Mouse (Mus musculus) liver, postnatal 0 days (tissue): Measurements from ENCODE around the gene Xkrx. TPM values are rescaled to one million over a fixed set of nuclear protein-coding genes. Genes with fewer than 3 reads are reported as not detected.

Experiments used
- ATAC-seq: fragments of 200-750 bp; cut with Nextera tagmentation; 2 replicates; pipeline ENCODE4 v1.8.0; 2017; ENCODE audit warnings: mild to moderate bottlenecking, moderate library complexity
- DNase-seq: peaks from one replicate; pipeline ENCODE4 v3.0.0-alpha.2; 2016
- H3K27ac ChIP-seq: fragments of 300-500 bp; sonication (generic); 2 replicates; pipeline ENCODE4 v1.5.1; 2014; ENCODE audit warnings: antibody characterized with exemption, moderate library complexity, mild to moderate bottlenecking, low read depth
- H3K27me3 ChIP-seq: fragments of 300-500 bp; sonication (generic); 2 replicates; pipeline ENCODE4 v1.6.1; 2014; ENCODE audit warnings: low read length, control low read depth, mixed read lengths; ENCODE audit not compliant: insufficient read depth
- H3K36me3 ChIP-seq: fragments of 300-500 bp; sonication (generic); replicated peaks from 2 replicates; pipeline ENCODE4 v1.6.1; 2014; ENCODE audit warnings: mild to moderate bottlenecking, control low read depth, low read length, moderate library complexity, mixed read lengths; ENCODE audit not compliant: insufficient read depth
- H3K4me1 ChIP-seq: fragments of 300-500 bp; sonication (generic); 2 replicates; pipeline ENCODE4 v1.6.1; 2014; ENCODE audit warnings: antibody characterized with exemption, mild to moderate bottlenecking, control low read depth; ENCODE audit not compliant: insufficient read depth
- H3K4me2 ChIP-seq: fragments of 300-500 bp; sonication (generic); 2 replicates; pipeline ENCODE4 v1.6.1; 2014; ENCODE audit warnings: low read depth, mild to moderate bottlenecking, low read length, moderate library complexity, mixed read lengths
- H3K4me3 ChIP-seq: fragments of 300-500 bp; sonication (generic); 2 replicates; pipeline ENCODE4 v1.5.1; 2014; ENCODE audit warnings: low read depth, low read length
- H3K9ac ChIP-seq: fragments of 300-500 bp; sonication (generic); replicated peaks from 2 replicates; pipeline ENCODE4 v1.6.1; 2014; ENCODE audit warnings: mild to moderate bottlenecking, moderate library complexity
- H3K9me3 ChIP-seq: fragments of 300-500 bp; sonication (generic); 2 replicates; pipeline ENCODE4 v1.6.1; 2016; ENCODE audit warnings: mild to moderate bottlenecking, control low read depth, low read length, mixed read lengths
- CTCF ChIP-seq: sonication (generic); IDR thresholded peaks from 2 replicates; pipeline ENCODE4 v1.5.1; 2016; ENCODE audit warnings: antibody characterized with exemption, low read depth
- EP300 ChIP-seq: IDR thresholded peaks from 2 replicates; pipeline ENCODE4 v1.6.1; 2016; ENCODE audit warnings: antibody characterized with exemption, low read depth, mild to moderate bottlenecking
- WGBS: fragments of 180-500 bp; shearing (Covaris S2); extraction: QIAGEN DNeasy Blood & Tissue Kit; methylation state at CpG from one replicate; pipeline ENCODE4 v1.1.7; 2014; ENCODE audit not compliant: insufficient replicate concordance; 5-methylcytosine and 5-hydroxymethylcytosine counted together
- polyA plus RNA-seq: library from polyadenylated mRNA; unstranded; fragments of >200 nt; fragmentation: Nextera tagmentation; extraction: Ambion mirVana; gene quantifications from 2 replicates; pipeline ENCODE4 v1.2.1, GENCODE M21; 2015

Xkrx gene
- polyA plus RNA-seq, 1 experiment from 2014 or later: 0.07 TPM

DNA sequence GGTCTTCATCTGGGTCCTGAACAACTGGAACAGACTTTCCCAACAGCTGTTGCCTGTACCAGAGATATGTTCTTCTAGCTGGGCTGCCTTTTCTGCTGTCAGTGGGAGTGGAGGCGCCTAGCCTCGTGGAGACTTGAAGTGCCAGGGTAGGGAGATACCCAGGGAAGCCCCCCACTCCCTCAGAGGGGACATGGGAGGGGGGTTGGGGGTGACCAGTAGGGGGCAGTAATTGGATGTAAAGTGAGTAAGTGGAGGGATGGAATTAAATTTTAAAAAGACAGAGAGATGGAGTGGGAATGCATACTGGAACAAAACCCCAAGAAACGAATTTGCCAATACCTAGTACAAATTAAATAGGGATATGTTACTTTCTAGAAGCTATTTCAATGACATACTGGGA, 28.1 kb downstream of the Xkrx start:
- DNase-seq (no peak), ATAC-seq (no peak)
- Histone ChIP-seq H3K9ac (no peak overlapping the region), H3K9me3 (no peaks in the 10 kb centered on the region), H3K27me3 (0 out of 2 replicates have a peak, but pooled peaks cover 3% of the 10 kb centered on the region), H3K36me3 (no peaks in the 10 kb centered on the region), H3K27ac (no peak overlapping the region), H3K4me2 (no peak overlapping the region), H3K4me1 (no peaks in the 10 kb centered on the region), H3K4me3 (no peak overlapping the region)
- 0 out of 2 replicates have a peak, but pooled peaks have one; percentile 26 for TF ChIP-seq CTCF
- no peak for TF ChIP-seq EP300
- WGBS: 41% methylated on average over 3 of the region's 3 CpGs

DNA sequence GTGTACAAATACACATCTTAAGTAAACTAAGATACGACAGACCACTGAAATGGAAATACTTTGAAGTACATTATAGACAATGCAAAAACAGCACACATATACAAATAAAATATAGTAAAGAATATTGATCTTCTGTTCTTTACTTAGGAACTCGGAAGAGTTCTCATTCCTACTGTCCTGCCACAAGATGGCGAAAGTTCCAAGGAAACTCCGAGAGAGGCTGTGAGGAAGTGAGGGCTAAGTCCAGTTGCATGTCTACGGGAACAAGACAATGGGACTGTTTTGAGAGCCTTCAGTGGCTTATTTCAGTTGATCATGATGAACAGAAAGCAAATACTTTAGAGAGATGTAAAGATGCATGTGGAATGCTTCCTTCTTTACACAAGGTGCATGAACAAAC, 29.6 kb downstream of the Xkrx start:
- WGBS: 37% methylated on average over 5 of the region's 5 CpGs
- H3K4me3 ChIP-seq: no peak overlapping the region
- no peak overlapping the region for H3K4me2 ChIP-seq
- TF ChIP-seq EP300: no peak
- TF ChIP-seq CTCF: peak; percentile 36
- H3K4me1 ChIP-seq: no peaks in the 10 kb centered on the region
- no peaks in the 10 kb centered on the region for H3K27me3 ChIP-seq
- ATAC-seq (no peak), DNase-seq (no peak)
- H3K9ac ChIP-seq: no peak overlapping the region
- H3K36me3 ChIP-seq: no peaks in the 10 kb centered on the region
- no peak overlapping the region for H3K27ac ChIP-seq
- H3K9me3 ChIP-seq: no peaks in the 10 kb centered on the region

DNA sequence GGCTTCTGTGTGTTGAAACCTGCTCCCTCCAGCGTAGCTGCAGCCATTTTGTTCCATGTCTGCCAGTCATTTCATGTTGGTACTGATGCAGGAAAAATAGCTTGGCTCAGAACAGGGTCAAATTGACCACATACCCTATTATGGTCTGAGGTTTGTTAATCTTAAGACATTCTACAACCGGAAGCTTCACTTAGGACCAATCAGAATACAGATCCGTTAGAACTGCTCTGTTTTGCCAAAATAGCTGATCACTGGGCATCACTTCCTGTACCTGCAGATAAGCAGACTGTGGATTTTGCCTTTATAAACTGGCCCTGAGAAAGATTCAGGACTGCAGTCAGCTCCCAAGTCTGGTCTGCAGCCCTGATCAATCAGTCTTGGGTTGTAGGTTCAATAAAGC, 33.3 kb downstream of the Xkrx start:
- DNase-seq (no peak), ATAC-seq (no peak)
- no peaks in the 10 kb centered on the region for H3K36me3 ChIP-seq
- TF ChIP-seq EP300 (no peak), CTCF (no peak)
- H3K4me3 ChIP-seq: no peak overlapping the region
- no peak overlapping the region for H3K27ac ChIP-seq
- H3K4me2 ChIP-seq: no peak overlapping the region
- H3K4me1 ChIP-seq: no peaks in the 10 kb centered on the region
- H3K9ac ChIP-seq: no peak overlapping the region
- 63% methylated on average over 3 of the region's 3 CpGs for WGBS
- no peaks in the 10 kb centered on the region for H3K9me3 ChIP-seq
- H3K27me3 ChIP-seq: no peaks in the 10 kb centered on the region

DNA sequence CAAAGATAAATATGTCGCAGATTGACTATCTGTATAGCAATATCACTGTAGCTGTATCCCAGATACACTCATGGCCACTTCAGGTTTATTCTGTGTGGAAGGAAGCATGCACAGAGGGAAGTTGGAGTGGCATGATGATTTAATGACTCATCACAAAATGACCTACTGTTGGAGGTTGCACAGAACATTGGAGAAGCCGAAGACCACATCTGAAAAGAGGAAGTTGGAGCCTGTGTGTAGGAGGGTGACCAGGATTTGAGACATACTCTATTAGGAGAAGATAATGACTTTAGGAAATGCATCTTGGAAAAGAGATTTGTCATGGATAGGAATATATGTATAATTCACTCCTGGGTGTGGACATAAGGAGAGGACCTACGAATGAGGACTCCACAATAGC, 45.5 kb downstream of the Xkrx start:
- no peaks in the 10 kb centered on the region for H3K4me1 ChIP-seq
- no peaks in the 10 kb centered on the region for H3K36me3 ChIP-seq
- TF ChIP-seq EP300 (no peak), CTCF (no peak)
- no peak overlapping the region for H3K4me2 ChIP-seq
- H3K9ac ChIP-seq: no peak overlapping the region
- ATAC-seq (no peak), DNase-seq (no peak)
- no peak overlapping the region for H3K27ac ChIP-seq
- H3K9me3 ChIP-seq: no peaks in the 10 kb centered on the region
- 37% methylated on average over 3 of the region's 3 CpGs for WGBS
- H3K27me3 ChIP-seq: no peaks in the 10 kb centered on the region
- H3K4me3 ChIP-seq: no peak overlapping the region

DNA sequence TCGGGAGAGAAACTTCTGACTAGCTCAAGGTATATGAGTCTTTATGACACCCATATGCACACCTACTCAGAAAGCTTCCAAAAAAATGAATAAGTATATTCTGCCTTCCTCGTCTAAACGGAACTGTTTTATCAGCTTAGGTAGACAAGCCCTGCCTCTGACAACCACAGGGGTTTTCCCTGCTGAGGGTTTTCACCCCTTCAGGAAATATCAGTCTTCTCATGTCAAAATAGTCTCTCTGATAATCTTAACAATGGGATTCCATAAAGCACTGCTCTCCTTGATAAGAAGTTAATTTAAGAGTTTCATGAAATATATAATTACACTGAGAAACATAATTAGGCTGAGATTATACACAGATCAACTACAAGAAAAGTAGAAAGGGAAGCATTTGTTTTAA, 50.1 kb downstream of the Xkrx start:
- WGBS: 37% methylated on average over 3 of the region's 3 CpGs
- Histone ChIP-seq H3K9ac (no peak overlapping the region), H3K9me3 (no peaks in the 10 kb centered on the region), H3K4me1 (no peaks in the 10 kb centered on the region), H3K4me2 (no peak overlapping the region), H3K27me3 (no peaks in the 10 kb centered on the region), H3K27ac (no peak overlapping the region), H3K36me3 (no peaks in the 10 kb centered on the region), H3K4me3 (no peak overlapping the region)
- DNase-seq (no peak), ATAC-seq (no peak)
- no peak for TF ChIP-seq CTCF

DNA sequence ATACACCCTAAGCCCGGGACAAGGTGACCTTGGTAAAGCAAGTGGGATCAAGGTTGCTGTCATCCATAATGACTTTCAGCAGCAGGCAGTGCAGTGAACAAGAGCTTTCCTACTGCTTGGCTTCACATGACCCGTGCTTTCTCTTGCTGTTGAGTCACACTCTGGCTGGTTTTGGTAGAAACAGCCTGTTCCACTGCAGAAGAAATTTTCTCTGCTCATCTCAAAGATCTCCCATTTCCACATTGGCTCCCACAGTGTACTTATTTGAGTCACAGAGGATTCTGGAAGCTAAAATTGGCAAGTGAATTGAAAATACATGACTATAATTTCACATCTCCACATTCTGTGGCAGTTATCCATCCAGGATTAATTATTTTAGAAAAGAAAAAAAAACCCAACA, 59.2 kb downstream of the Xkrx start:
- no peaks in the 10 kb centered on the region for H3K36me3 ChIP-seq
- no peaks in the 10 kb centered on the region for H3K27me3 ChIP-seq
- ATAC-seq (no peak), DNase-seq (no peak)
- H3K9ac ChIP-seq: no peak overlapping the region
- H3K9me3 ChIP-seq: no peaks in the 10 kb centered on the region
- 46% methylated on average over 2 of the region's 2 CpGs for WGBS
- no peak overlapping the region for H3K27ac ChIP-seq
- H3K4me1 ChIP-seq: no peaks in the 10 kb centered on the region
- TF ChIP-seq CTCF (no peak), EP300 (no peak)
- no peak overlapping the region for H3K4me3 ChIP-seq
- H3K4me2 ChIP-seq: no peak overlapping the region

Other genes starting within 250 kb of the Xkrx start
- 1.2 and 1.3 TPM in 2 replicates for gene Sytl4, start 180.3 kb downstream of the Xkrx start, polyA plus RNA-seq
- 8.3 and 9.7 TPM in 2 replicates for gene Cstf2, start 102.9 kb downstream of the Xkrx start, polyA plus RNA-seq
- not detected in 2 replicates for gene Arl13a, start 25.4 kb upstream of the Xkrx start, polyA plus RNA-seq
- 0.13 TPM in 1 of 2 replicates, not detected in the other for gene Nox1, start 59.9 kb upstream of the Xkrx start, polyA plus RNA-seq
- gene Trmt2b, start 114.9 kb upstream of the Xkrx start, polyA plus RNA-seq: 8.9 and 9.0 TPM in 2 replicates
- gene Tmem35a, start 133.1 kb upstream of the Xkrx start, polyA plus RNA-seq: 1.2 and 1.3 TPM in 2 replicates
- 8.6 and 10.7 TPM in 2 replicates for gene Cenpi, start 146.0 kb upstream of the Xkrx start, polyA plus RNA-seq
- 0.02 and 0.06 TPM in 2 replicates for gene Drp2, start 242.5 kb upstream of the Xkrx start, polyA plus RNA-seq